Mouse (Mus musculus): Measurements from ENCODE around the gene Gm5108.

DNA sequence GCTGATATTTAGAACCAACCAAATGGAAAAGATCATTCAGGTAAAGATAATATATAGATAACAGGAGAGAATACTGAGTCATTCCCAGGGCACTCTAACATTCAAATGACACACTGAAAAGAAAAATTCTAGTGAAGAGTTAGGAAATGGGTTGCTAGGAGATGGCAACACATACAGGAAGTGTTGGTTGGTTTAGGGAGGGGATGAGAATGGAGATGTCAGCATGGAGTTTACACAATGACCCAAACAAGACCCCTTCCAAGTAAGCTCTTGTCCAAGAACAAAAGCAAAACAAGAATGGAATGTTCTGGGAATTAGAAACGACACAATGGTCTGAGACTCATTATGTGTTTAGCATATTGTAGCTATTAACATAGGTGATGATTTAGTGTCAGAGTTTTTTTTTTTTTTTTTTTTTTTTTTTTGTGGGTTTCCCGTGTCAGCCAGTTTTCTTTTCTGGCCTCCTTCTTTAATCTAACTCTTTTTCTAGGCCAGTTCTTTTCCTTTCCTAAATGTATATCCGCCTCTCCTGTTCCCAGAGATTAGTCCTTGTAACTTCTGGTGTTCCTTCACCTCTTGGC is 40.6 kb downstream of the Gm5108 start:
- no peak for TF ChIP-seq CTCF (IDR thresholded peaks at IDR 0.05; ENCODE audit: low read depth)
- no peak for TF ChIP-seq EP300 (IDR thresholded peaks at IDR 0.05; ENCODE audit: low read depth)
